Mouse (Mus musculus) hindbrain, embryonic 15.5 days (tissue): ENCODE measurements at regions not wholly inside any gene's neighbourhood (a gene's known extent, or its start where the extent isn't known, plus 50 kb on each side); places are given as distances from the start of the nearest gene placed in this dataset.

Experiments used
- ATAC-seq: fragments of 200-750 bp; cut with Nextera tagmentation; 2 replicates; pipeline ENCODE4 v1.8.0; 2017; ENCODE audit warnings: low read depth, moderate number of reproducible peaks, moderate TSS enrichment; ENCODE audit not compliant: low FRiP score
- H3K27ac ChIP-seq: fragments of 300-500 bp; sonication (generic); replicated peaks from 2 replicates; pipeline ENCODE4 v1.5.1; 2015; ENCODE audit warnings: mild to moderate bottlenecking, inconsistent platforms
- H3K27me3 ChIP-seq: fragments of 300-500 bp; sonication (generic); 2 replicates; pipeline ENCODE4 v1.6.1; 2015; ENCODE audit warnings: control low read depth, inconsistent platforms
- H3K36me3 ChIP-seq: fragments of 300-500 bp; sonication (generic); 2 replicates; pipeline ENCODE4 v1.6.1; 2015; ENCODE audit warnings: control low read depth, inconsistent platforms
- H3K4me1 ChIP-seq: fragments of 300-500 bp; sonication (generic); replicated peaks from 2 replicates; pipeline ENCODE4 v1.6.1; 2015; ENCODE audit warnings: control low read depth, inconsistent platforms
- H3K4me2 ChIP-seq: fragments of 300-500 bp; sonication (generic); 2 replicates; pipeline ENCODE4 v1.6.1; 2015; ENCODE audit warnings: moderate library complexity, mild to moderate bottlenecking, inconsistent platforms
- H3K4me3 ChIP-seq: fragments of 300-500 bp; sonication (generic); 2 replicates; pipeline ENCODE4 v1.5.1; 2015; ENCODE audit warnings: mild to moderate bottlenecking, inconsistent platforms
- H3K9ac ChIP-seq: fragments of 300-500 bp; sonication (generic); 2 replicates; pipeline ENCODE4 v1.6.1; 2015; ENCODE audit warnings: inconsistent platforms
- H3K9me3 ChIP-seq: fragments of 300-500 bp; sonication (generic); 2 replicates; pipeline ENCODE4 v1.6.1; 2016; ENCODE audit warnings: control low read depth, inconsistent platforms
- WGBS: fragments of 180-500 bp; shearing (Covaris S2); methylation state at CpG from one replicate; pipeline ENCODE4 v1.1.7; 2015; 5-methylcytosine and 5-hydroxymethylcytosine counted together

- no peak overlapping the region for H3K4me2 ChIP-seq
- 72% methylated on average over 4 of the region's 4 CpGs for WGBS
- H3K36me3 ChIP-seq: no peaks in the 10 kb centered on the region
- H3K27ac ChIP-seq: no peak overlapping the region
- no peak for ATAC-seq
- no peaks in the 10 kb centered on the region for H3K9me3 ChIP-seq
- no peaks in the 10 kb centered on the region for H3K4me1 ChIP-seq
- no peaks in the 10 kb centered on the region for H3K27me3 ChIP-seq
- no peak overlapping the region for H3K4me3 ChIP-seq
- no peak overlapping the region for H3K9ac ChIP-seq
These were observed 801.8 kb upstream of the B3galt2 start for GRCm38 (mm10) chr1:142838663-142839062.

GRCm38 (mm10) chr1:142867024-142867700 is 773.3 kb upstream of the B3galt2 start:
- H3K36me3 ChIP-seq: no peaks in the 10 kb centered on the region
- H3K4me1 ChIP-seq: no peaks in the 10 kb centered on the region
- no peak overlapping the region for H3K9ac ChIP-seq
- no peaks in the 10 kb centered on the region for H3K27me3 ChIP-seq
- no peak overlapping the region for H3K4me3 ChIP-seq
- no peak overlapping the region for H3K27ac ChIP-seq
- no peak overlapping the region for H3K4me2 ChIP-seq
- H3K9me3 ChIP-seq: no peaks in the 10 kb centered on the region
- no peak for ATAC-seq
- 79% methylated on average over 4 of the region's 4 CpGs for WGBS

- H3K9me3 ChIP-seq: no peaks in the 10 kb centered on the region
- no peak overlapping the region for H3K9ac ChIP-seq
- no peaks in the 10 kb centered on the region for H3K4me1 ChIP-seq
- H3K27me3 ChIP-seq: no peaks in the 10 kb centered on the region
- H3K4me2 ChIP-seq: no peak overlapping the region
- no peak overlapping the region for H3K27ac ChIP-seq
- H3K4me3 ChIP-seq: no peak overlapping the region
- no peaks in the 10 kb centered on the region for H3K36me3 ChIP-seq
- ATAC-seq: no peak
These were observed 748.6 kb upstream of the B3galt2 start for GRCm38 (mm10) chr1:142891842-142892241.

- Histone ChIP-seq H3K27ac (no peak overlapping the region), H3K9ac (no peak overlapping the region), H3K4me3 (no peak overlapping the region), H3K9me3 (no peaks in the 10 kb centered on the region), H3K4me2 (no peak overlapping the region), H3K27me3 (no peaks in the 10 kb centered on the region), H3K36me3 (no peaks in the 10 kb centered on the region), H3K4me1 (no peaks in the 10 kb centered on the region)
- 93% methylated on average over 2 of the region's 2 CpGs for WGBS
- no peak for ATAC-seq
These were observed 747.3 kb upstream of the B3galt2 start for GRCm38 (mm10) chr1:142893156-142893555.

- ATAC-seq: no peak
- Histone ChIP-seq H3K9ac (no peak overlapping the region), H3K4me1 (no peaks in the 10 kb centered on the region), H3K36me3 (no peaks in the 10 kb centered on the region), H3K27me3 (no peaks in the 10 kb centered on the region), H3K27ac (no peak overlapping the region), H3K9me3 (no peaks in the 10 kb centered on the region), H3K4me3 (no peak overlapping the region), H3K4me2 (no peak overlapping the region)
These were observed 746.3 kb upstream of the B3galt2 start for GRCm38 (mm10) chr1:142894145-142894544.

GRCm38 (mm10) chr1:142895081-142895480 is 745.4 kb upstream of the B3galt2 start:
- no peaks in the 10 kb centered on the region for H3K36me3 ChIP-seq
- H3K27me3 ChIP-seq: no peaks in the 10 kb centered on the region
- no peaks in the 10 kb centered on the region for H3K4me1 ChIP-seq
- H3K9me3 ChIP-seq: no peaks in the 10 kb centered on the region
- H3K9ac ChIP-seq: no peak overlapping the region
- WGBS: 71% methylated on average over 1 of the region's 1 CpGs
- no peak for ATAC-seq
- no peak overlapping the region for H3K4me3 ChIP-seq
- no peak overlapping the region for H3K4me2 ChIP-seq
- H3K27ac ChIP-seq: no peak overlapping the region

- 92% methylated on average over 4 of the region's 4 CpGs for WGBS
- Histone ChIP-seq H3K9me3 (no peaks in the 10 kb centered on the region), H3K27ac (no peak overlapping the region), H3K4me2 (no peak overlapping the region), H3K4me1 (no peaks in the 10 kb centered on the region), H3K9ac (no peak overlapping the region), H3K27me3 (no peaks in the 10 kb centered on the region), H3K4me3 (no peak overlapping the region), H3K36me3 (no peaks in the 10 kb centered on the region)
- no peak for ATAC-seq
These were observed 730.6 kb upstream of the B3galt2 start for GRCm38 (mm10) chr1:142909907-142910306.

- Histone ChIP-seq H3K4me2 (no peak overlapping the region), H3K4me1 (no peaks in the 10 kb centered on the region), H3K9me3 (no peaks in the 10 kb centered on the region), H3K4me3 (no peak overlapping the region), H3K9ac (no peak overlapping the region), H3K27me3 (no peaks in the 10 kb centered on the region), H3K36me3 (no peaks in the 10 kb centered on the region), H3K27ac (no peak overlapping the region)
- ATAC-seq: no peak
- WGBS: 92% methylated on average over 3 of the region's 3 CpGs
These were observed 683.8 kb upstream of the B3galt2 start for GRCm38 (mm10) chr1:142956686-142957085.

- H3K4me3 ChIP-seq: no peak overlapping the region
- no peaks in the 10 kb centered on the region for H3K36me3 ChIP-seq
- no peak overlapping the region for H3K9ac ChIP-seq
- no peak overlapping the region for H3K27ac ChIP-seq
- H3K27me3 ChIP-seq: no peaks in the 10 kb centered on the region
- ATAC-seq: no peak
- no peaks in the 10 kb centered on the region for H3K9me3 ChIP-seq
- H3K4me1 ChIP-seq: no peaks in the 10 kb centered on the region
- no peak overlapping the region for H3K4me2 ChIP-seq
These were observed 669.0 kb upstream of the B3galt2 start for GRCm38 (mm10) chr1:142971475-142971874.

- H3K27me3 ChIP-seq: no peaks in the 10 kb centered on the region
- H3K36me3 ChIP-seq: no peaks in the 10 kb centered on the region
- H3K9me3 ChIP-seq: no peaks in the 10 kb centered on the region
- no peak overlapping the region for H3K4me2 ChIP-seq
- H3K4me3 ChIP-seq: no peak overlapping the region
- H3K27ac ChIP-seq: no peak overlapping the region
- WGBS: 84% methylated on average over 2 of the region's 2 CpGs
- H3K4me1 ChIP-seq: no peaks in the 10 kb centered on the region
- no peak for ATAC-seq
- no peak overlapping the region for H3K9ac ChIP-seq
These were observed 667.1 kb upstream of the B3galt2 start for GRCm38 (mm10) chr1:142973387-142973786.

- Histone ChIP-seq H3K4me1 (0 out of 2 replicates have a peak, but pooled peaks cover 4% of the 10 kb centered on the region), H3K9me3 (no peaks in the 10 kb centered on the region), H3K4me3 (no peak overlapping the region), H3K9ac (no peak overlapping the region), H3K27me3 (no peaks in the 10 kb centered on the region), H3K36me3 (no peaks in the 10 kb centered on the region), H3K4me2 (no peak overlapping the region), H3K27ac (no peak overlapping the region)
- WGBS: 83% methylated on average over 5 of the region's 5 CpGs
- no peak for ATAC-seq
These were observed 657.5 kb upstream of the B3galt2 start for GRCm38 (mm10) chr1:142982994-142983393.

GRCm38 (mm10) chr1:142983641-142984040 is 656.8 kb upstream of the B3galt2 start:
- 0 out of 2 replicates have a peak, but pooled peaks cover 4% of the 10 kb centered on the region for H3K4me1 ChIP-seq
- no peak overlapping the region for H3K9ac ChIP-seq
- no peaks in the 10 kb centered on the region for H3K36me3 ChIP-seq
- WGBS: 87% methylated on average over 3 of the region's 3 CpGs
- no peaks in the 10 kb centered on the region for H3K9me3 ChIP-seq
- no peak for ATAC-seq
- H3K4me3 ChIP-seq: no peak overlapping the region
- no peak overlapping the region for H3K4me2 ChIP-seq
- no peak overlapping the region for H3K27ac ChIP-seq
- H3K27me3 ChIP-seq: no peaks in the 10 kb centered on the region

- H3K4me2 ChIP-seq: no peak overlapping the region
- H3K4me3 ChIP-seq: no peak overlapping the region
- 43% methylated on average over 1 of the region's 1 CpGs for WGBS
- H3K27me3 ChIP-seq: no peaks in the 10 kb centered on the region
- no peak overlapping the region for H3K9ac ChIP-seq
- 0 out of 2 replicates have a peak, but pooled peaks cover 4% of the 10 kb centered on the region for H3K4me1 ChIP-seq
- no peak overlapping the region for H3K27ac ChIP-seq
- no peak for ATAC-seq
- H3K36me3 ChIP-seq: no peaks in the 10 kb centered on the region
- no peaks in the 10 kb centered on the region for H3K9me3 ChIP-seq
These were observed 654.9 kb upstream of the B3galt2 start for GRCm38 (mm10) chr1:142985516-142985915.
